Mouse (Mus musculus) CH12.LX (cell line): Measurements from ENCODE around the gene Rab11a. TPM values are rescaled to one million over a fixed set of nuclear protein-coding genes. Genes with fewer than 3 reads are reported as not detected.

Experiments
- DNase-seq: peaks from one replicate; pipeline ENCODE4 v3.0.0-alpha.2; 2013; ENCODE audit errors: extremely low read depth
- H3K27ac ChIP-seq: 2 replicates; pipeline ENCODE4 v1.5.1; 2012; ENCODE audit warnings: low read depth, mild to moderate bottlenecking, control low read depth, moderate library complexity; ENCODE audit not compliant: insufficient read depth
- H3K27me3 ChIP-seq: replicated peaks from 2 replicates; pipeline ENCODE3; 2012; ENCODE audit warnings: inconsistent platforms
- H3K36me3 ChIP-seq, 2 experiments: replicated peaks in 1 of 2; 2 replicates each; pipeline versions ENCODE3 to v1.6.1; 2012; ENCODE audit warnings: inconsistent platforms in 1 of 2, low read length in 1 of 2, mild to moderate bottlenecking in 1 of 2, mixed read lengths in 1 of 2, moderate library complexity in 1 of 2; ENCODE audit not compliant: control insufficient read depth in 1 of 2, insufficient read depth in 1 of 2
- H3K4me1 ChIP-seq, 2 experiments: 2 replicates each; pipeline ENCODE4 v1.6.1; 2012; ENCODE audit warnings: inconsistent platforms in 1 of 2, moderate library complexity in 1 of 2; ENCODE audit not compliant: insufficient read depth in 2 of 2, control insufficient read depth in 1 of 2
- H3K4me2 ChIP-seq: 2 replicates; pipeline ENCODE4 v1.6.1; 2012; ENCODE audit warnings: low read depth, mild to moderate bottlenecking, control low read depth; ENCODE audit not compliant: poor library complexity, insufficient read depth, severe bottlenecking
- H3K4me3 ChIP-seq, 3 experiments: fragments of 150-350 bp in 1 of 3; sonication (generic) in 1 of 3; replicated peaks in 1 of 3; 2 replicates each; pipeline versions ENCODE3 to v1.5.1; 2011 to 2012; ENCODE audit warnings: low read depth in 2 of 3, low read length in 2 of 3, mild to moderate bottlenecking in 2 of 3, moderate library complexity in 2 of 3, control low read depth in 1 of 3, improper control_type of control experiment in 1 of 3, inconsistent platforms in 1 of 3, mixed read lengths in 1 of 3; ENCODE audit not compliant: poor library complexity in 1 of 3
- H3K79me2 ChIP-seq: replicated peaks from 2 replicates; pipeline ENCODE4 v1.6.1; 2012; ENCODE audit warnings: mild to moderate bottlenecking, moderate library complexity; ENCODE audit not compliant: control insufficient read depth, poor library complexity, insufficient read depth, severe bottlenecking; ENCODE audit errors: extremely low read depth
- H3K9ac ChIP-seq: 2 replicates; pipeline ENCODE4 v1.6.1; 2012; ENCODE audit warnings: low read depth, mild to moderate bottlenecking, control low read depth, moderate library complexity; ENCODE audit not compliant: insufficient read depth
- H3K9me3 ChIP-seq: replicated peaks from 2 replicates; pipeline ENCODE3; 2012; ENCODE audit warnings: low read length, inconsistent platforms, mixed read lengths
- ELF1 ChIP-seq: IDR thresholded peaks from 2 replicates; pipeline ENCODE4 v1.6.1; 2014; ENCODE audit warnings: low read depth, mild to moderate bottlenecking, inconsistent platforms, low read length, improper control_type of control experiment
- EP300 ChIP-seq: IDR thresholded peaks from 2 replicates; pipeline ENCODE4 v1.6.1; 2011; ENCODE audit warnings: low read length, improper control_type of control experiment
- ETS1 ChIP-seq: conservative IDR thresholded peaks from 2 replicates; pipeline ENCODE4 v1.6.1; 2012; ENCODE audit warnings: low read depth, mild to moderate bottlenecking, inconsistent platforms, low read length, improper control_type of control experiment, moderate library complexity
- IRF4 ChIP-seq: IDR thresholded peaks from 2 replicates; pipeline ENCODE4 v1.6.1; 2014; ENCODE audit warnings: low read depth, mild to moderate bottlenecking, inconsistent platforms, low read length, improper control_type of control experiment
- JUN ChIP-seq: IDR thresholded peaks from 2 replicates; pipeline ENCODE4 v1.6.1; 2011; ENCODE audit warnings: low read depth, mild to moderate bottlenecking, low read length, improper control_type of control experiment, moderate library complexity; ENCODE audit not compliant: insufficient read depth
- MAFK ChIP-seq: IDR thresholded peaks from 2 replicates; pipeline ENCODE4 v1.6.1; 2011; ENCODE audit warnings: low read length, improper control_type of control experiment; ENCODE audit not compliant: insufficient replicate concordance
- MAZ ChIP-seq: IDR thresholded peaks from 2 replicates; pipeline ENCODE4 v1.6.1; 2012; ENCODE audit warnings: low read depth, mild to moderate bottlenecking, inconsistent platforms, low read length, improper control_type of control experiment, moderate library complexity
- MXI1 ChIP-seq: IDR thresholded peaks from 2 replicates; pipeline ENCODE4 v1.6.1; 2011; ENCODE audit warnings: mild to moderate bottlenecking, low read depth, low read length, improper control_type of control experiment
- NELFE ChIP-seq: IDR thresholded peaks from 2 replicates; pipeline ENCODE4 v1.6.1; 2011; ENCODE audit warnings: low read depth, low read length, improper control_type of control experiment
- NRF1 ChIP-seq: IDR thresholded peaks from 2 replicates; pipeline ENCODE4 v1.6.1; 2014; ENCODE audit warnings: low read depth, mild to moderate bottlenecking, inconsistent platforms, low read length, improper control_type of control experiment, moderate library complexity
- PAX5 ChIP-seq: IDR thresholded peaks from 2 replicates; pipeline ENCODE4 v1.6.1; 2012; ENCODE audit warnings: low read length, inconsistent platforms, mixed read lengths
- POLR2AphosphoS2 ChIP-seq: IDR thresholded peaks from 2 replicates; pipeline ENCODE4 v1.6.1; 2011; ENCODE audit warnings: low read depth, low read length, improper control_type of control experiment
- RAD21 ChIP-seq: IDR thresholded peaks from 2 replicates; pipeline ENCODE4 v1.6.1; 2011; ENCODE audit warnings: low read depth, mild to moderate bottlenecking, low read length, improper control_type of control experiment, moderate library complexity
- SIN3A ChIP-seq: IDR thresholded peaks from 2 replicates; pipeline ENCODE4 v1.6.1; 2012; ENCODE audit warnings: low read length, improper control_type of control experiment, inconsistent platforms
- SMC3 ChIP-seq: IDR thresholded peaks from 2 replicates; pipeline ENCODE4 v1.6.1; 2011; ENCODE audit warnings: low read depth, low read length, improper control_type of control experiment
- UBTF ChIP-seq: IDR thresholded peaks from 2 replicates; pipeline ENCODE4 v1.6.1; 2012; ENCODE audit warnings: low read depth, mild to moderate bottlenecking, inconsistent platforms, low read length, improper control_type of control experiment, moderate library complexity
- USF1 ChIP-seq: IDR thresholded peaks from 2 replicates; pipeline ENCODE4 v1.6.1; 2014; ENCODE audit warnings: low read depth, mild to moderate bottlenecking, inconsistent platforms, low read length, improper control_type of control experiment
- ZKSCAN1 ChIP-seq: IDR thresholded peaks from 2 replicates; pipeline ENCODE4 v1.6.1; 2012; ENCODE audit warnings: low read depth, inconsistent platforms, low read length, improper control_type of control experiment, borderline replicate concordance
- ZMIZ1 ChIP-seq: IDR thresholded peaks from 2 replicates; pipeline ENCODE4 v1.6.1; 2012; ENCODE audit warnings: low read depth, mild to moderate bottlenecking, inconsistent platforms, low read length, improper control_type of control experiment
- ZNF384 ChIP-seq: IDR thresholded peaks from 2 replicates; pipeline ENCODE4 v1.6.1; 2012; ENCODE audit warnings: low read depth, low read length, improper control_type of control experiment, inconsistent platforms
- dilution Hi-C: fragments of 300-500 bp; cut with MboI; formaldehyde crosslinking; loops from 2 replicates; pipeline ENCODE4 v1.14.3; 2020; ENCODE audit warnings: low sequenced_read_pairs; ENCODE audit not compliant: extremely low pct_unique_long_range_greater_than_20kb, extremely low pct_ligation_motif_present
- in situ Hi-C: fragments of 300-500 bp; cut with MboI; formaldehyde crosslinking; loops from 3 replicates; pipeline ENCODE4 v1.14.3; 2019; ENCODE audit warnings: low sequenced_read_pairs, low pct_ligation_motif_present, low pct_unique_long_range_greater_than_20kb, mixed read lengths
- polyA plus RNA-seq: library from polyadenylated mRNA; unstranded; fragments of >175 nt; gene quantifications from 2 replicates; pipeline ENCODE4 v1.2.1, GENCODE M21; 2012; ENCODE audit warnings: low read depth; ENCODE audit not compliant: insufficient read length
- total RNA-seq, 2 experiments: library from RNA; depleted of rRNA; stranded (reverse); fragments of 300-350 nt in 1 of 2; fragments of >200 nt in 1 of 2; gene quantifications; 2 replicates each; pipeline ENCODE4 v1.2.3; 2012 to 2014

Gene Rab11a
- total and polyA plus RNA-seq, 3 experiments: 109 to 189 (median 168) TPM

DNA sequence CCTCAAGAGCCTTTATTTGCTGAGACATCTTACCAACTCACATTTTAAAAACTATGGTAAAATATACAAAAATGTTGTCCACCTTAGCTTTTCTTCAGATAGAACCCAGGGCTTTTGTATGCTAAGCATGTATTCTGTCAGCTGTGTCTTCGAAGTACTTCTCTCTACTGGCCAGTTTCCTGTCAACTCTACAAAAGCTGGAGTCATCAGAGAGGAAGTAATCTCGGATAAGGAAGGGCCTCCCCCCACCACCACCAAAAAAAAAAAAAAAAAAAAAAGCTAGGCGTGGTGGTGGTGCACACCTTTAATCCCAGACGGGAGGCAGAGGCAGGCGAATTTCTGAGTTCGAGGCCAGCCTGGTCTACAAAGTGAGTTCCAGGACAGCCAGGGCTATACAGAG lies 11.8 kb upstream of the Rab11a start:
- Histone ChIP-seq H3K4me1 (peaks cover 0 to 3% of the 10 kb centered on the region in 2 experiments; a peak in 1 of 4 replicates), H3K4me3 (no peak overlapping the region), H3K79me2 (no peaks in the 10 kb centered on the region), H3K27me3 (no peaks in the 10 kb centered on the region), H3K27ac (no peak overlapping the region), H3K9me3 (no peaks in the 10 kb centered on the region), H3K9ac (no peak overlapping the region), H3K4me2 (no peak overlapping the region), H3K36me3 (no peaks in the 10 kb centered on the region)
- in situ Hi-C loops: no loop called here
- dilution Hi-C loops: no loop called here
- DNase-seq: no peak
- TF ChIP-seq ZNF384 (peak; percentile 41), MXI1 (no peak), SMC3 (no peak), POLR2AphosphoS2 (no peak)

DNA sequence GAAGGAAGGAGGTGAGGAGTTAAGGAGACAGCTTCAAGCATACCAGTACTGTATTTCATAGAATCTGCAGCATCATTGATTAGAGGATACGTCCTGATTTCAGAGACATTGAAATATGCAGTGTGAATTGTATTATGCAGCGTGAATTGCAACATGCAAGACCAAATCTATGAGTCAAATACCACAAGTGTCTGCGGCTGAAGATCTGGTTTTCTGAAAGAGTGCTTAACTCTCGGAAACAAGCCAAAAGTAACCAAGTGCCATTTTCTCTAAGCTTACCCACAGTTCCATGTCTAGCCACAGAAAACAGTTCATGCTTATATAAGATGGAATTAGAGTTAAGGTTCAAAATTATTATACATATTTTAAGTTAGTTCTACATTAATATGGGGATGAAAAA lies 10.2 kb upstream of the Rab11a start:
- no peaks in the 10 kb centered on the region for H3K36me3 ChIP-seq
- H3K4me3 ChIP-seq: no peak overlapping the region
- no peak for DNase-seq
- no peak overlapping the region for H3K27ac ChIP-seq
- H3K79me2 ChIP-seq: no peaks in the 10 kb centered on the region
- dilution Hi-C loops (no loop called here), in situ Hi-C loops (no loop called here)
- H3K27me3 ChIP-seq: no peaks in the 10 kb centered on the region
- H3K9ac ChIP-seq: no peak overlapping the region
- TF ChIP-seq EP300 (no peak), ZMIZ1 (no peak), MAFK (no peak), RAD21 (no peak), USF1 (no peak), ETS1 (no peak), MAZ (no peak), SIN3A (no peak), ELF1 (no peak), PAX5 (no peak), ZKSCAN1 (no peak), MXI1 (no peak), SMC3 (no peak), UBTF (no peak), IRF4 (no peak), NRF1 (no peak), NELFE (no peak), ZNF384 (no peak), JUN (no peak)
- H3K9me3 ChIP-seq: no peaks in the 10 kb centered on the region
- H3K4me2 ChIP-seq: no peak overlapping the region
- H3K4me1 ChIP-seq: peaks cover 11% of the 10 kb centered on the region in 2 experiments
